Mouse (Mus musculus): ENCODE data around the gene Rfk.

Rfk gene

DNA sequence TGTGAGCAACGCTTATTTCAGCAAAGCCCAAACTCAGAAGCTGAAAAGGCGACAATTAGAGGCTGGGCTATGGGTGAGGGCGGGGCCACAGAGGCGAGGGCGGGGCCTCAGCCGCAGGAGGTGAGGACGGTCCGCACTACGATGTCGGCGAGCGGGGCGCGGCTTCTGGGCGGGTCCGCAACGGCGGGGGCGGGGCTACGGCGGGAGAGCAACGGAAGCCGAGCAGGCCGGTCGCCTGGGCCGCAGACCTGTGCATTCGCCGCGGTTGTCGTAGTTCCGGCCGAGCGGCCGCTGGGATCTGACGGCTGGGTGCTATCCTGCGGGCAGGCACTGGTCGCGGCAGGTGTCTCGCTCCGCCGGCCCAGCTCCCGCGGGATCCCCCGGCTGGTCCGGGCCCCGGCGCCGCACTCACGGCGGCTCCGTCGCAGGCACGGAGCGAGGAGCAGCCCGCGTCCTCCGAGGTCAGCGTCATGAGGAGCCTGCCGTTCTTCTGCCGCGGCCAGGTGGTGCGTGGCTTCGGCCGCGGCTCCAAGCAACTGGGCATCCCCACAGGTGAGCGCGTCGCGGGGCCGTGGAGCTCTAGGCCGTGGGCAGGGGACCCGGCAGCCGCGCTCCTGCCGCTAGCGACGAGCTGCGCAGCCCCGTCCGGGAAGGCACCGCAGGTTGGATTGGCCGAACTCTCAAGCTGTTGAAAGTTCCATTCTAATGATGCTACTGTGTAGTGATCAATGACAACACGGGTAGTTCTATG is at the start of gene Rfk:
Rfk (plus strand) TSS at position 203 of the 751 bp plus-strand sequence.
- POLR2A ChIA-PET, result interaction anchor here (0.6 to 2.1 kb wide), 37 partner anchors 9 to 1276 kb away, joined by 3 to 9 read pairs (median 4); partner anchors contain the start of genes Carnmt1 (in 1 of the 4) and Foxb2 (in 1 of the 4)
- CTCF ChIA-PET, result interaction anchor here in 1 of 4 experiments (0.7 kb wide), 1 partner anchor 607 kb away, joined by 7 read pairs; no protein-coding TSS in a partner anchor

DNA sequence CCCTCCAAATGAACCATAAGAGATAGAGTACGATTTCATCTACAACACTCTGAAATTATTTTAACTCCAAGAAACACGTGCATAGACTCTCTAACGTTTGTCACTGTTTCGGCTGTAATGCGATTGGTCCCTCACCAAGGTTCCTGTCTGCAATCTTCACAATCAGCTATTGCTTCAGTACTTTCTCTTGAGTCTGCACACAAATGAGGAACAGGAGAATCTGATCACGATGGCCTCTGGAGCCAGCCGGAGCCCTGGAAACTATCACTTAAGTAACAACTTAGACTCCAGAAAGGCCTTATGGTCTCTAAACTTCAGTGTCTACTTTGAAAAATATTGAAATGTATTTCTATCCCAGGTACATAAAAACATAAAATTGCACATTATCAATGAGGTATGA is 49.0 kb upstream of the Rfk start:
- CTCF ChIA-PET, result interaction anchor here in 2 of 4 experiments (0.6 to 0.9 kb wide), 3 partner anchors 10 to 214 kb away, joined by 3 to 4 read pairs (median 3); no protein-coding TSS in a partner anchor
- POLR2A ChIA-PET, result interaction anchor here in 2 of 4 experiments (1.2 to 2.5 kb wide), 3 partner anchors 10 to 193 kb away, joined by 3 to 6 read pairs (median 5); no protein-coding TSS in a partner anchor

DNA sequence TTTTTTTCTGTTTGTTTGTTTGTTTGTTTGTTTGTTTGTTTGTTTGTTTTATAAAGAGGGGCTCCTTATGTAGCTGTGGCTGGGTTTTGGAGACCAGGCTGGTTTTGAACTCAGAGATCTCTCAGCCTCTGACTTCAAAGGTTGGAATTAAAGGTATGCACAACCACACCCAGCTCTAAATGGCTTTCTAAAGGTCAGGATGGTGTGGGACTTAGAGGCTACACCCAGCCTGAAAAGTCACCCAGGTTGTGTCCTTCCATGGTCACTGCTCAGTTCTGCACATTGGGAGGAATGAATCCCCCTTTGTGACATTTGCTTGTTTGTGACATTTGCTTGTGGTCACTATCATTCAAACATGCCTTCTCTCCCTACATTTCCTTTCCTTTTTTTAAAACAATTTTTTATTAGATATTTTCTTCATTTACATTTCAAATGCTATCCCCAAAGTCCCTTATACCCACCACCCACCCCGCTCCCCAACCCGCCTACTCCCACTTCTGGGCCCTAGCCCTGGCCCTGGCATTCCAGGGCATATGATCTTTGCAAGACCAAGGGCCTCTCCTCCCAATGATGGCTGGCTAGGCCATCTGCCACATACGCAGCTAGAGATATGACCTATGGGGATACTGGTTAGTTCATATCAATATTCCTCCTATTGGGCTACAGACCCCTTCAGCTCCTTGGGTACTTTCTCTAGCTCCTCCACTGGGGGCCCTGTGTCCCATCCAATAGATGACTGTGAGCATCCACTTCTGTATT is 46.9 kb upstream of the Rfk start:
- ChIA-PET POLR2A (interaction anchor here in 3 of 4 experiments (0.5 to 2.4 kb wide), 4 partner anchors 8 to 209 kb away, joined by 3 to 5 read pairs (median 4); no protein-coding TSS in a partner anchor), CTCF (interaction anchor here in 2 of 4 experiments (0.6 to 0.9 kb wide), 2 partner anchors 18 to 180 kb away, joined by 3 read pairs; no protein-coding TSS in a partner anchor)

DNA sequence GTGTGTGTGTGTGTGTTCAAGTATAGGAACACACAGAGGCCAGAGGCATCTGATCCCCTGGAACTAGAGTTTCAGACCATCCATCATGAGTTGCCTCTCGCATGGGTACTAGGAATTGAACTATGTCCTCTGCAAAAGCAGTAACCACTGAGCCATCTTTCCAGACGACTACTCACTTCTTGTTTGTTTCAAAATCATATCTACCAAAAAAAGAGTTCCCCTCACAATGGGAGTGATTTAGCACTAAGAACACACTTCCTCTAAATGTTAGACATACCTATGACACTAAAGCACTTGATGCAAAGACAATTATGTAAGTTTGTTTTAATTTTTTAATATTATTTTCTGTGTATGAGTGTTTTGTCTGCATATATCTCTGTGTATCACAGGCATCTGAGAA is 46.0 kb upstream of the Rfk start:
- CTCF ChIA-PET, result no interaction called here

DNA sequence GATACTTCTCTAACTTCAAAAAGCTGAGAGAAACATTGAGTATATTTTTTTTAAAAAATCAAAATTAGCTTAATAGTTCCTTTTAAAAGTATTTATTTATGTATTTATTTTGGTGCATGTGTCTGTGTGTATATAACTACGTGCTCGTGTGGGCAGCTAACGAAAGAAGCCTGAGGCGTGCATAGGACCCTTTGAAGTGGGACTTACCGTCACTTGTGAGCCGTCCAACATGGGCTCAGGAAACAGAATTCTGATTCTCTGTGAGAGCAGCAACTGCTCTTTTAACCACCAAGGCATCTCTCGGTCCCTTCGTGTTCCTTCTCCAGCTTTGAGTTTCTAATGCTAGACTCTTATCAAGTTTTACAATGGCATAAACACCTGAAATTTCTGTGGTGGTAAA is 40.1 kb upstream of the Rfk start:
- CTCF ChIA-PET, result interaction anchor here in 1 of 4 experiments (2.1 kb wide), 1 partner anchor 11 kb away, joined by 8 read pairs; no protein-coding TSS in a partner anchor
- POLR2A ChIA-PET, result interaction anchor here in 1 of 4 experiments (1.3 to 1.6 kb wide), 2 partner anchors 8 to 13 kb away, joined by 5 read pairs; no protein-coding TSS in a partner anchor

More for the DNA sequence above, 46.0 kb upstream of the Rfk start:
- POLR2A ChIA-PET, result no interaction called here

DNA sequence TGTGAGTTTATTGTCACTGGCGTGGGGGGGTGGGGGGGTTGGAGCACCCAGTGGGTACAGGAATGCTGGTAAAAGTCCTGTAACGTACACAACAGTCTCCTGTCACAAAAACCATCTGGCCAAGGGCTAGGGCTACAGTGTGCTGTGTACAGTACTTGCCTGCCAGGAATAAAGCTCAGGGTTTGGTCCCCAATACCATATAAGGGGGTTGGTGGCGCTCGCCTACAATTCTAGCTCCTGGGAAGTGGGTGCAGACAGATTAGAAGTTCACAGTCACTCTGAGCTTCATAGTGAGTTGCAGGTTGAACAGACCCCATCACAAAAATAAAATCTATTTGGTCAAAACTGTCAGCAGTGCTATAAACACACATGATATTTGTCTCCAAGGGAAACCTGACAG is 39.5 kb upstream of the Rfk start:
- CTCF ChIA-PET, result interaction anchor here in 1 of 4 experiments (2.1 kb wide), 1 partner anchor 11 kb away, joined by 8 read pairs; no protein-coding TSS in a partner anchor
- POLR2A ChIA-PET, result interaction anchor here in 2 of 4 experiments (1.2 to 1.6 kb wide), 4 partner anchors 9 to 40 kb away, joined by 3 to 5 read pairs (median 4); partner anchors contain the start of gene Rfk (in 1 of the 2)

DNA sequence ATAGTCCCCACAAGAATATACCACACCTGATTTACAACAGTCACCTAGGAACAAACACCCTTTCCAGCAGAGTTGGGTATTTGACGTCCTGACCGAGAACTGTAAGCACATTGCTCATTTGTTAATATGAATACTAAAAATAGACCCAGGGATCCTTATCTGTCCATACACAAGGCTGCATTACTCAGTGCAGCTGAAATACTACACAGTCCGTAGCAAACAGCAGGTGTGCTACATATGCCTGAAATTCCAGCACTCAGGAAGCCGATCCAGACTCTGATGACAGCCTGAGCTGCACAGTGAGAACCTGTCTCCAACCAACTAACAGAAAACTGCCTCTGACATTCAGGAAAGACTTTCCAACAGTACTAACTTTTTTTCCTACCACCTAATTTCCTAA is 39.0 kb upstream of the Rfk start:
- CTCF ChIA-PET, result interaction anchor here in 3 of 4 experiments (0.6 to 2.1 kb wide), 4 partner anchors 10 to 229 kb away, joined by 3 to 8 read pairs (median 3); no protein-coding TSS in a partner anchor
- POLR2A ChIA-PET, result interaction anchor here in 3 of 4 experiments (0.5 to 1.6 kb wide), 8 partner anchors 9 to 860 kb away, joined by 3 to 11 read pairs (median 4); partner anchors contain the start of gene Rfk (in 1 of the 3)

DNA sequence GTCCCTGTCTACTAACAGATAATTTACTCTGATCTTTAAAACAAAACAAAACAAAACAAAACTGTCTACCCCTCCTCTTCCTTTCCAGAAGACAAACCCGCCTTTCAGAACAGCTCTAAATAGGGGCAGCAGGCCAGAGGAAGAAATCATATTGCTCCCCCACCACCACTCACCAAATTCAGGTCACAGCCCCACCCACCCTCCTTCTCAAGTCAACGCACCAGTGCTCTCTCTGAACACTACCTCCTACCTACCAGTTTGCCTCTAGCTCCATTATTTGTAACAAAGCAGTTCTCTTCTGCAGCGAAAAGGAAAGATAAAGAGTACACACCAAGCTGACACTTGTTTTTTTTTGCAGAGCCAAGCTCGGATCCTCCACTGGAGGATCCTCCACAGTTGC is 38.5 kb upstream of the Rfk start:
- ChIA-PET CTCF (interaction anchor here in 3 of 4 experiments (0.6 to 2.1 kb wide), 4 partner anchors 9 to 229 kb away, joined by 3 to 8 read pairs (median 3); no protein-coding TSS in a partner anchor), POLR2A (interaction anchor here in 3 of 4 experiments (0.5 to 1.6 kb wide), 8 partner anchors 10 to 1099 kb away, joined by 3 to 11 read pairs (median 4); partner anchors contain the start of gene Rfk (in 1 of the 3))

DNA sequence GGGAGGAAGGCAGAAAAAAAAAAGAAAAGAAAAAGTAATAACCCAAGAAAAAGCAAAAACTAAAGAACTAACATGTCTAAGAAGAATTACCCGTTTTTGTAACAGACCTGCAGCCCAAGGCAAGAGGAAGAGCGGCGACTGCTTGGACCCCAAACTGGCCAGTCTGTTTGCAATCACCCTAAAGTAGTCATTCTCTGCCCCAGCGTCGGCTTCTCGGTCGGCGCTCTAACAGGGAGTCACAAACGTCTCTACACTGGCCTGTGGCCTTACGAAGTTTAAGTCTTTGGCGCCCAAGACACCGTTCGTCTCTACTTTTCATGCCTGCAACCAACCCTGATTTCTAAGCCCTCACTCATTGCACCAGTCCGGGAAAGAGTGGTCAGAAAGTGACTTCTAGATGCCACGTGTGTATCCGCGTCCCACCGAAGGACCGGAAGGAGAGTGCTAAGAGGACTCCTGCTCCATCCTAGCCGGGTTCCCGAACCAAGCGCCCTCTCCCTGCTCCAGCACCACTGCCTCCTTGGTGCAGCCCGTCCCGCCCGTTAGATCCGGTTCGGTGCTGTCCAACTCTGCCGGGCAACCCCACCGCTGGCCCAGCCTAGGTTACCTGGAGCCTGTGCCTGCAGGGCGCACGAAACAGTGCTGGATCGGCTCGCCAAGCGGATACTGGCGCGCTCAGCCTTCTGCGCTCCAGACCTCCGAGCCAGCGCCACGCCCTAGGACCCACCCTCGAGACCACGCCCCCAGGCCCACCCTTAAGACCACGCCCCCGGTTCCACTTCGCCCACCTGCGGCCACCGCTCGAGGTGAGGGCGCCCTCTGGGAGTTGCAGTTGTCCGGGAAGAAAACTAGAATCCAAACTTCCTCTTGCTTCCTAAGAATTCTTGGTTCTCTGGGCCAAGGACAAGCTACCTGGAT is 37.6 kb upstream of the Rfk start:
- CTCF ChIA-PET, result interaction anchor here in 3 of 4 experiments (0.6 to 2.1 kb wide), 5 partner anchors 9 to 478 kb away, joined by 3 to 8 read pairs (median 4); no protein-coding TSS in a partner anchor

DNA sequence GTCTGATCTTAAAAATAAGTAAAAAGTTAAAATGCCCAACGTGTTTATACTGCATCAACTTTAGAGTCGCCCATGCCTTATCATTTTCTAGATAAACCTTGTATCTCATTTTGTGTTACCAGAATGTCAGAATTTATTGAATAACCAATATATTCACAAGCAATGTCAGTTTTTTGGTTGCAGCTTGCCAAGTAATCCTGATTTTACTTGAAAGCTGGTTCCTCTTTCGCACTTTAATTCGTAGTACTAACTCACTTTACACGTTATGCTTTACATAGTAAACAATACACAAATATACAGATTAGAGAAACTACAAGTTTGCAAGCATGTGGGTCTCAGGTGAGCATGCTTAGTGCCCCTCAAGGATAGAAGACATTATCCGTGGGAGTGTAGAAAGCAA is 36.9 kb upstream of the Rfk start:
- ChIA-PET CTCF (interaction anchor here in 3 of 4 experiments (0.6 to 1.9 kb wide), 5 partner anchors 8 to 479 kb away, joined by 3 to 7 read pairs (median 4); no protein-coding TSS in a partner anchor), POLR2A (interaction anchor here in 2 of 4 experiments (0.9 to 1.6 kb wide), 5 partner anchors 32 to 342 kb away, joined by 3 to 6 read pairs (median 3); partner anchors contain the start of gene Rfk (in 1 of the 2))

More for the DNA sequence above, 37.6 kb upstream of the Rfk start:
- POLR2A ChIA-PET, result interaction anchor here in 2 of 4 experiments (0.9 to 1.5 kb wide), 7 partner anchors 32 to 341 kb away, joined by 3 to 4 read pairs (median 4); partner anchors contain the start of gene Rfk (in 1 of the 2)

DNA sequence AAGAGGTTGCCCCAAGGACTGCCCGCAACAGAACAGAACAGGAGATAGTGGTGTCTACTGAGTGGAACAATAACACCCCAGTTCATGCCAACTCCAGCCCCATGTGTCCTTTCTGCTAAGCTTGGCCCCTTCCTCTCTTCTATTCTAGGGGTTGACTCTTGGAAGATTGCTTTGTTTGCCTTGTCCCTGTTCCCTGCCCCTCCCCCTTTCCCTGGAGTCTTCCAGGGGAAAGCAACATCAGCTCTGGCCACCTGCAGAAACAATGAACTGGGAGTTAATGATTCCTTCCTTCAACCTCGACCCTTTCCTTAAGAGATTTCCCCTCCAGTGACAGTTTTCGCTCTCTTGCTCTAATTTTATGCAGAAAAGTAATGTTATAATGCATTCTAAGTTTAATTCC is 36.5 kb upstream of the Rfk start:
- CTCF ChIA-PET, result interaction anchor here in 2 of 4 experiments (0.9 to 1.9 kb wide), 3 partner anchors 31 to 479 kb away, joined by 3 to 7 read pairs (median 3); no protein-coding TSS in a partner anchor
- POLR2A ChIA-PET, result interaction anchor here in 2 of 4 experiments (0.9 to 1.6 kb wide), 5 partner anchors 31 to 342 kb away, joined by 3 to 6 read pairs (median 3); partner anchors contain the start of gene Rfk (in 1 of the 2)

DNA sequence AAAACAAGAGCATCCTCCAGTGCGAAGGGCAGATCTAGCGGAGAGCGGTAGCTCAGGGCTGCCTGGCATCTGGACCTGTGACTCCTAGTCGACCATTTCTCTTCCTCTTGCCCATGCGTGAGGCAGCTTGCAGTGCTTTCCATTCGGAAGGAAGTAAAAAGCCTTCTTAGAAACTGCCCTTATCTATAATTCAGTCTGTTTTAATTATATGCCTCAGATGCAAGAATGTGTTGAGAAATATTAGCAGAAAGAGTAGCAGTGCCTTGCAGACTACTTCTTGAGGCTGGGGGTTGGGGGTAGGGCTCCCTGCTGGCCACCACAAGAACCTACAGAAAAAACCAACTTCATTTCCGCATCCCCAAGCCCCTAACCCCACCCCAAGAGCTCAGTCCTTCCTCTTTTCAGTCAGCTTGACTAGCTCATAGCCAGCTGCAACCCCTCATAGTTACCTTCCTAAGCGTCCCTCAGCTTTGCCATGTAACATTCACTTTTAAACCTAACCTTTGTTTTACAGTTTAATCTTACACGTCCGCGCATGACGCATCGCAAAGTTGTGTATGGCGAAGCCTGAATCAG is 34.4 kb upstream of the Rfk start:
- ChIA-PET CTCF (interaction anchor here in 3 of 4 experiments (0.8 to 2.1 kb wide), 4 partner anchors 8 to 235 kb away, joined by 3 to 8 read pairs (median 6); no protein-coding TSS in a partner anchor), POLR2A (interaction anchor here in 2 of 4 experiments (0.6 to 1.8 kb wide), 3 partner anchors 30 to 34 kb away, joined by 3 to 6 read pairs (median 3); no protein-coding TSS in a partner anchor)

DNA sequence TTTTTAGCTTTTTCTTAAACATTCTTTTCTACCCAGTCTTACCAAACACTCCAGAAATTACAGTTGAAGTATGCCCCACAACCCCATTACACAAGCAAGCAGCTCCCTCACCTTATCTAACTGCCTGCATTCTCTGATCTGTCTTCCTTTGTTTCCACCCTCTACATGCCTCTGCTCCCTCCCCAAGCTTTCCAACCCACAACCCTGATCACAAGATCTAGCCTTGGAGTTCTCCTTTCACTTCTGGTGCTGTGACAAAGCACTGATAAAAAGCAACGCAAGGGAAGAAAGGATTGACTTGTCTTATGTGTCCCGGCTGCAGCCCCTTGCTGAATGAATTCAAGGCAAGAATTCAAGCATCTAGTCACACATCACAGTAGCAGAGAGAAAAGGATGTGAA is 32.7 kb upstream of the Rfk start:
- POLR2A ChIA-PET, result interaction anchor here in 2 of 4 experiments (1.0 to 1.2 kb wide), 3 partner anchors 11 to 225 kb away, joined by 3 read pairs; no protein-coding TSS in a partner anchor

DNA sequence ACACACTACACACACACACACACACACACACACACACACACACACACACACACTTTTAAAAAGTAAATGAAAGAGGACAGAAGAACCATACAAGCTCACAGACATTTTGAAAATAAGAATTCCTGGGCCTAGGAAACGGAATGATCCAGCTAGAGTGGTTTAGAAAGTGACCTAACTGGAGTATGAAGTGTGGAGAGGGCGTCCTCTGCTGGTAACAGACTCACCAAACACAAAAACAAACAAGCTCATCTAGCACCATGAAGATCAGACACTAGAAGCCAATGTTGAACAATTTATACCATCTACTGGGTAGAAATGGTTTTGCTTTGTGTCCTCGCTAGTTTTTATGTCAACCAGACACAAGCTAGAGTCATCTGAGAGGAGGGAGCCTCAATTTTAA is 29.1 kb upstream of the Rfk start:
- ChIA-PET CTCF (interaction anchor here (0.5 to 2.0 kb wide), 71 partner anchors 8 to 1866 kb away, joined by 3 to 92 read pairs (median 4); no protein-coding TSS in a partner anchor), POLR2A (interaction anchor here in 3 of 4 experiments (0.6 to 1.2 kb wide), 13 partner anchors 10 to 1158 kb away, joined by 3 to 8 read pairs (median 5); no protein-coding TSS in a partner anchor)

More for the DNA sequence above, 32.7 kb upstream of the Rfk start:
- CTCF ChIA-PET, result interaction anchor here in 2 of 4 experiments (0.8 to 1.7 kb wide), 3 partner anchors 236 kb away, joined by 3 read pairs; no protein-coding TSS in a partner anchor

DNA sequence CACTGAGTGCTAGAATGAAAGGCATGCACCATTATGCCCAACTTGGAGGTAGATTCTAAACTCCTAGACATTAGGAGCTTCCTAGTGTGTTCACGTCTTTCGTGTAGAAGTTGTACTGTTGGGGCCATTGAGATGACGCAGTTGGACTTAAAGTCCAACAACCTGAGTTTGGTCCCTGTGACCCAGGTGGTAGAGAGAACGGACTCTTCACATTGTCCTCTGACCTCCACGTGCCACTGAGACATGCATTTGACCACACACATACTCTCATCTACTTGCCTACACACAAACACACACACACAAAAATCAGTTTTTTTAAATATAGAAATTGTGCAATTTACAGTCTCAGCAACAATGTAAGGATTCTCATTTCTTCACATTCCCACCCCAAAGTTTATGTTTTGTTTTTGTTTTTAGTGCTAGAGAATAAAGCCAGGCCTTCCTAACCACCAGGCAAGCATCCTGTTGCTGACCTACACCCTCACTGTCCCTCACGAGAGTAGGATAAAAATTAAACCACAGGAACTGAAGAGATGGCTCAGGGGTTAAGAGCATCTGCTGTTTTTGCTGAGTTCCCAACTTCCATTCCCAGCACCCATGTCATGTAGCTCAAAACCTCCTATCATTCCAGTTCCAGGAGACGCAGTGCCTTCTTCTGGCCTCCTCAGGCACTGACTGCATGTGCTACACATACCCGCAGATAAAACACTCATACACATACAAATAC is 27.3 kb upstream of the Rfk start:
- ChIA-PET POLR2A (no interaction called here), CTCF (interaction anchor here in 1 of 4 experiments (1.1 kb wide), 1 partner anchor 466 kb away, joined by 3 read pairs; no protein-coding TSS in a partner anchor)

Data from embryonic stem cell, embryonic (primary cell).